Mouse (Mus musculus): ENCODE results near the gene Gm20696.

The Gm20696 gene

DNA sequence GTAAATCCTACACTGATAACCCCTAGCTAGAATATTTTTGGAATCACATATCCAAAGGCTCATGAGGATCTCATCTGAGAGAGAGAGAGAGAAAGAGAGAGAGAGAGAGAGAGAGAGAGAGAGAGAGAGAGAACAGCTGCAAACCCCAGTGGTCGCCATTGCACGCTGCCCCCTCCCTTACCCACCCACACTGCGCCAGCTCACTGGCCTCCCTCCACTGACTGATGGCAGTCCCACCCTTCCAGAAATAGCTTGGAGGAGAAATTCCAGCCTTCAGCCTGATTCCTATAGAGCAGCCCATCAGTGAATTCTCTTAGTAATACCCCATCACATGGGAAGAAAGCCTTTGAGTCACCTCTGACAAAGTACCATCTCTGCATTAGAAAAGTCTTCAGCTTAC is 415.4 kb downstream of the Gm20696 start:
- DNase-seq, result no peak

- DNase-seq, result no peak
Observed at GRCm38 (mm10) chr6:99249496-99250030, 417.0 kb downstream of the Gm20696 start.

- DNase-seq, result no peak
Observed at GRCm38 (mm10) chr6:99248396-99248795, 418.2 kb downstream of the Gm20696 start.

- no peak for DNase-seq
Observed at GRCm38 (mm10) chr6:99241625-99242395, 424.8 kb downstream of the Gm20696 start.

DNA sequence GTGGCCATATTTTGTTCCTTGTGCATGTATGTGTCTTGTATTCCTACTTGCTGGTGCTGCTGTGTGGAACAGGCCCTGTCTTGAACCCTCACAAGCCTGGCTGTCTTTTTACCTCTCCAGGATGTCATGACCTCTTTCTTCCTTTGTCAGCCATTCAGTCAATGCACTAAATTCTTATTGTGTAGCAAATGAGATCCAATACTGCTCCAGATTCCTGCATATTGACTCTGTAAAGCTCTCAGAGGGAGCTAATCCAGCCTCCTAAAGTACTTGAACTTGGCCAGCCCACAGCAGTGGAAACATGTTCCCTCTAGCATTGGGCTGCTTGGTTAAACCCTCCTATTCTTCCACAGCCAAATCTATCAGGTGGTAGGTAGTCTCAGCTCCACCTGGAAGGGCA is 425.8 kb downstream of the Gm20696 start:
- no peak for DNase-seq

- DNase-seq, result no peak
Observed at GRCm38 (mm10) chr6:99235588-99235987, 431.0 kb downstream of the Gm20696 start.

GRCm38 (mm10) chr6:99233411-99233810 is 433.2 kb downstream of the Gm20696 start:
- no peak for DNase-seq

DNA sequence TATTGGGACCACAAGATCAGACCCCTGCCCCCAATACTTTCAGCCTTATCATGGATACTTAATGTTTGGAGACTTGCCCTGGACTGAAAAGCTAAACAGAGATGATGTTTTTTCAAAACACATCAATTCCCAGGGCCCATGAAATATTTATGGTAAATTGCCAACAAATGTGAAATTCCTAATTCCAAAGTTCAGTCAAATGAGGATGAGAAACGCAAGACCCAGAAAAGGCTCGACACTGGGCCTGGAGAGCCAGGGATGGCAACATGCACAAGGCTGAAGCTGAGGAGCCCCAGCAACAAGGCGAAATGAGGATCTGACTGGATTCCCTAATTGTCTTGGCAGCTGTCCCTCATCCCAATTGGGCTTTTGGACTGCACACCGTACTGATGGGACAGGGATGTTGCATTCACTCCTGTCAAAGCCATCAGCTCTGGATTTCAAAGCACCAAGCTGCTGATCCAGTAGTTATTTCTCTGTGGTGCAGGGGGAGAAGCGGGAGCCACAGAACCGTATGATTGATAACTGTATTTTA is 438.2 kb downstream of the Gm20696 start:
- DNase-seq, result no peak

DNA sequence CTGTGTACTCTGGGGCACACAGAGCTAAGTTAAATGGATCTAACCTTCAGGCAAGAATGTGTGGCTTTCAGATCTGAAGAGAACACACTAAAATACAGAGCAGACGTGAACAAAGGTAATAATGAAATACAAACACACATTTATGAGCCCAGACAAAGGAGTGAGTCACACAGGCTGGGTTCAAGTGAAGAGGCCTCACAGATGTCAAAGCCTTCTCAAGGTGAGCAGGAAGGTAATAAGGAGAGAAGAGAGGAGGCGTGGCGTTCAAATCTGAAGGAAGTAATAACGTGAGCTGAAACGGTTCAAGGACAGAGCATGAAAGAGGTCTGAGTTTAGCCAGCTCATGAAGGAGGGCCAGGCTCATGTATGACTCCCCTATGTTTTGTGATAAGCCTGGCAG is 445.4 kb downstream of the Gm20696 start:
- no peak for DNase-seq

DNA sequence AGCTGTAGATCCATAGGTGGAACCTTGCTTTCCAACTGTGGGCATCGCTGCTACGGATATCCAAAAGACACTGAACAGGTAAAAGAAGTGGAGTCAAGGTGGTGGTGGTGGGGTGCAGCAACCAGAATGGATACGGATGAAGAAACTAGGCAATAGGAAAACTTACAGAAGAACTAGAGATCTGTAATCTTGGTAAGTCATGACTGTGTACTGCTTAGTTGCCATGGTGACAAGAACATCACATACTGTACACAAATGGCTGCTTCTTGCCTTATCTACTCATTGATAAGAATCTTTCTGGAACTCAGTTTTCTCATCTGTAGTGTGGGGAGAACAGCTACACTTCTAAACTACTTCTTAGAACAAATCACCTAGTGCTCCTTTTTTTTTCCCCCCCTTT is 446.1 kb downstream of the Gm20696 start:
- DNase-seq, result no peak

DNA sequence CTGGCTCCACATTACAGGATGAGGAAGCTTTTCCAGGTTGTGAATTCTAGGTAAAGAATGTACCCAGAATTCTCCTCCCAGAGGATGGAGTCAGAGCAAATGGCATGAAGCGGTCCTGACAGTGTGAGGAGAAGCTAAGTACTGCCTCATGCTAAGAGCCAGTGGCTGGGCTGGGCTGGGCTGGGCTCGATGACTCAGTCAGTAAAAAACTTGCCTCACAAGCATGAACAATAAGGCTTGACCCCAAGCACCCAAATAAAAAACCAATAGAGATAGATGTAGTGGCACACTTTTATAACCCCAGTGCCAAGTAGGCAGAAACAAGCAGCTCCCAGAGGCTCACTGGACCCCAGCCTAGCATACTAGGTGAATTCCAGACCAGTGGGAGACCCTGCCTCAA is 448.8 kb downstream of the Gm20696 start:
- no peak for DNase-seq

- DNase-seq, result peak in 1 of 2 experiments; percentile 22
Observed at GRCm38 (mm10) chr6:99217155-99217554, 449.4 kb downstream of the Gm20696 start.

DNA sequence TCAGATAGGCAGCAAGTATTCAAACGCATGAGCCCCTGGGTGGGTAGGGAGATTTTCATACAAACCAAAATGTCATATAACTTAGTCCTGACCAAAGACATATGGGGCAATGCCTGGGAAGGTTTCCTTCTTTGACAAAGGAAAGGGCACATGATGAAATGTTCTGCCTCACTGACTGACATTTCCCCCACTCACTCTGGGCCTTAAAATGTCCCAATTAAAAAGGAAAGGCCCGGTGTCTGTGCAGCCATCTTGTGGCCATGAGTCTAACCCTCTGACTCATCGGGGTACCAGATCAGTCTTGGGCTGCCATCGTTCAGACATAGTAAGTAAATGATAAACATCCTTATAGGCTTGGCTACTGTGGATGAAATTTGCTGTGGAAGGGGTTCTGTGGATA is 454.1 kb downstream of the Gm20696 start:
- DNase-seq, result no peak

DNA sequence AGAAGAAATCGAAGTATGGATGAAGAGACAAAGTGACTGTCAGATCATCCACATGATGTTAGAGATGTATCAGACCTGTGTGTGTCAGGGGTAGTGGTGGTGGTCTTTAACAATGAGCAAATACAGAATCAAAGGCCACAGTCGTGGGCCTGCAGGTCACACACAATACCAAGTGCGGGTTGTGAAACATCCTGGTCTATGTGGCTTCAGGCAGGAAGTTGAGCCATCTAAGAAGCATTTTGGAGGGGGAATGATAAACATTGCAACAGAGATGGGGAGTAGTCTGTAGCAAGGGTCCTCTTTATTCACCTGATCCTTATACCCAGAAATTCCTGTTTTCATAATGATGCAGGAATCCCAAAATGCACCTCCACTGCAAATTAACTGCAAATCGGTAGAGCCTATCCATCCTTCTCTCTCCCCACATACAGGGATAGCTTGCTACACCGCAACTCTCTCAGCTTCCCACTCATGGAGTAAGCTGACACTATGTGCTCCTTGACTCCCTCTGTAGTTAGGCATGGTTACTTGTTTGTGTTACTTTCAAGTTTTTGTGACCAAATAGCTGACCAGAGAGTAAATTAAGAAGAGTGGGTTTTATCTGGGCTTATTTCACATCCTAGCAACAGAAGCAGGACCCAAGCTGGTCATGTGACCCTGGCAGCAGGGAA is 454.8 kb downstream of the Gm20696 start:
- no peak for DNase-seq

GRCm38 (mm10) chr6:99210161-99210560 is 456.4 kb downstream of the Gm20696 start:
- no peak for DNase-seq
